Mouse (Mus musculus) G1E (cell line): ENCODE results near the gene Dnah8.

ENCODE experiments used
- CTCF ChIP-seq: IDR thresholded peaks from 2 replicates; pipeline ENCODE4 v1.5.1; 2012; ENCODE audit warnings: low read depth, low read length, inconsistent platforms, mixed read lengths
- GATA1 ChIP-seq: IDR thresholded peaks from 2 replicates; pipeline ENCODE4 v1.6.1; 2012; ENCODE audit warnings: borderline replicate concordance, low read length, inconsistent platforms, mixed read lengths
- POLR2AphosphoS5 ChIP-seq: IDR thresholded peaks from 2 replicates; pipeline ENCODE4 v1.6.1; 2012; ENCODE audit warnings: low read depth, low read length, inconsistent platforms; ENCODE audit not compliant: insufficient replicate concordance

- TF ChIP-seq CTCF (no peak), GATA1 (no peak), POLR2AphosphoS5 (no peak)
Observed at GRCm38 (mm10) chr17:30691481-30691880, 67.3 kb downstream of the Dnah8 start.
